Mouse (Mus musculus): ENCODE results near the gene Pmp22. TPM values are rescaled to one million over a fixed set of nuclear protein-coding genes. Genes with fewer than 3 reads are reported as not detected.

Gene Pmp22
- total and polyA plus RNA-seq, 3 experiments = 0.11 TPM; not detected in 2

GRCm38 (mm10) chr11:63138739-63139138 lies 10.0 kb downstream of the Pmp22 start:
- Histone ChIP-seq H3K4me1 (ENCODE audit: insufficient read depth, low read depth, low read length) (no peaks in the 10 kb centered on the region), H3K9me3 (replicated peaks) (peaks cover 20% of the 10 kb centered on the region), H3K27me3 (ENCODE audit: insufficient read depth, low read length) (no peaks in the 10 kb centered on the region), H3K36me3 (replicated peaks) (no peaks in the 10 kb centered on the region), H3K4me3 (ENCODE audit: low read depth, low read length) (no peak overlapping the region)
- TF ChIP-seq TAL1 (conservative IDR thresholded peaks at IDR 0.05; ENCODE audit: low read depth, low read length) = no peak
- no peak for TF ChIP-seq GATA1 (IDR thresholded peaks at IDR 0.05; ENCODE audit: borderline replicate concordance, low read length)
- no peak for TF ChIP-seq POLR2AphosphoS5 (IDR thresholded peaks at IDR 0.05; ENCODE audit: insufficient replicate concordance, low read depth, low read length)
- no peak for DNase-seq (ENCODE audit: low spot score)
- no peak for ATAC-seq (ENCODE audit: extremely low read depth, insufficient number of reproducible peaks, low FRiP score, poor library complexity, severe bottlenecking)

- Histone ChIP-seq H3K36me3 (replicated peaks) (no peaks in the 10 kb centered on the region), H3K27me3 (ENCODE audit: insufficient read depth, low read length) (no peaks in the 10 kb centered on the region), H3K4me3 (ENCODE audit: low read depth, low read length) (no peak overlapping the region), H3K9me3 (replicated peaks) (peaks cover 30% of the 10 kb centered on the region), H3K4me1 (ENCODE audit: insufficient read depth, low read depth, low read length) (no peaks in the 10 kb centered on the region)
- ATAC-seq (ENCODE audit: extremely low read depth, insufficient number of reproducible peaks, low FRiP score, poor library complexity, severe bottlenecking) (no peak), DNase-seq (ENCODE audit: low spot score) (no peak)
- no peak for TF ChIP-seq GATA2 (IDR thresholded peaks at IDR 0.05; ENCODE audit: borderline replicate concordance, low read depth, low read length)
- no peak for TF ChIP-seq CTCF (IDR thresholded peaks at IDR 0.05; ENCODE audit: low read depth, low read length)
- no peak for TF ChIP-seq GATA1 (IDR thresholded peaks at IDR 0.05; ENCODE audit: borderline replicate concordance, low read length)
Measured at GRCm38 (mm10) chr11:63142311-63142710, 13.5 kb downstream of the Pmp22 start.

- no peaks in the 10 kb centered on the region for H3K27me3 ChIP-seq (ENCODE audit: insufficient read depth, low read length)
- no peaks in the 10 kb centered on the region for H3K36me3 ChIP-seq (replicated peaks)
- H3K4me1 ChIP-seq (ENCODE audit: insufficient read depth, low read depth, low read length) = no peaks in the 10 kb centered on the region
- H3K4me3 ChIP-seq (ENCODE audit: low read depth, low read length) = no peak overlapping the region
- H3K9me3 ChIP-seq (replicated peaks) = peaks cover 28% of the 10 kb centered on the region
- TF ChIP-seq POLR2AphosphoS5 (IDR thresholded peaks at IDR 0.05; ENCODE audit: insufficient replicate concordance, low read depth, low read length) = no peak
- TF ChIP-seq TAL1 (conservative IDR thresholded peaks at IDR 0.05; ENCODE audit: low read depth, low read length) = no peak
- TF ChIP-seq GATA2 (IDR thresholded peaks at IDR 0.05; ENCODE audit: borderline replicate concordance, low read depth, low read length) = no peak
- TF ChIP-seq CTCF (IDR thresholded peaks at IDR 0.05; ENCODE audit: low read depth, low read length) = no peak
- TF ChIP-seq GATA1 (IDR thresholded peaks at IDR 0.05; ENCODE audit: borderline replicate concordance, low read length) = no peak
- DNase-seq (ENCODE audit: low spot score) (no peak), ATAC-seq (ENCODE audit: extremely low read depth, insufficient number of reproducible peaks, low FRiP score, poor library complexity, severe bottlenecking) (no peak)
Measured at GRCm38 (mm10) chr11:63142816-63143215, 14.0 kb downstream of the Pmp22 start.

- peaks cover 28% of the 10 kb centered on the region for H3K9me3 ChIP-seq (replicated peaks)
- no peak for TF ChIP-seq TAL1 (conservative IDR thresholded peaks at IDR 0.05; ENCODE audit: low read depth, low read length)
- H3K36me3 ChIP-seq (replicated peaks) = no peaks in the 10 kb centered on the region
- no peak for ATAC-seq (ENCODE audit: extremely low read depth, insufficient number of reproducible peaks, low FRiP score, poor library complexity, severe bottlenecking)
- DNase-seq (ENCODE audit: low spot score) = no peak
- H3K4me1 ChIP-seq (ENCODE audit: insufficient read depth, low read depth, low read length) = no peaks in the 10 kb centered on the region
- no peaks in the 10 kb centered on the region for H3K27me3 ChIP-seq (ENCODE audit: insufficient read depth, low read length)
- H3K4me3 ChIP-seq (ENCODE audit: low read depth, low read length) = no peak overlapping the region
Measured at GRCm38 (mm10) chr11:63143486-63143885, 14.7 kb downstream of the Pmp22 start.

- H3K36me3 ChIP-seq (replicated peaks) = no peaks in the 10 kb centered on the region
Measured at GRCm38 (mm10) chr11:63146601-63147000, 17.8 kb downstream of the Pmp22 start.

GRCm38 (mm10) chr11:63148276-63148675 lies 19.5 kb downstream of the Pmp22 start:
- H3K4me1 ChIP-seq (ENCODE audit: insufficient read depth, low read depth, low read length) = no peaks in the 10 kb centered on the region
- H3K36me3 ChIP-seq (replicated peaks) = no peaks in the 10 kb centered on the region
- no peak overlapping the region for H3K4me3 ChIP-seq (ENCODE audit: low read depth, low read length)
- H3K9me3 ChIP-seq (replicated peaks) = peaks cover 28% of the 10 kb centered on the region
- H3K27me3 ChIP-seq (ENCODE audit: insufficient read depth, low read length) = no peaks in the 10 kb centered on the region
- no peak for ATAC-seq (ENCODE audit: extremely low read depth, insufficient number of reproducible peaks, low FRiP score, poor library complexity, severe bottlenecking)
- TF ChIP-seq GATA2 (IDR thresholded peaks at IDR 0.05; ENCODE audit: borderline replicate concordance, low read depth, low read length) (no peak), CTCF (IDR thresholded peaks at IDR 0.05; ENCODE audit: low read depth, low read length) (no peak)
- no peak for DNase-seq (ENCODE audit: low spot score)

More at GRCm38 (mm10) chr11:63146601-63147000, 17.8 kb downstream of the Pmp22 start:
- ATAC-seq (ENCODE audit: extremely low read depth, insufficient number of reproducible peaks, low FRiP score, poor library complexity, severe bottlenecking) (no peak), DNase-seq (ENCODE audit: low spot score) (no peak)
- H3K4me3 ChIP-seq (ENCODE audit: low read depth, low read length) = no peak overlapping the region
- no peaks in the 10 kb centered on the region for H3K27me3 ChIP-seq (ENCODE audit: insufficient read depth, low read length)
- TF ChIP-seq GATA1 (IDR thresholded peaks at IDR 0.05; ENCODE audit: borderline replicate concordance, low read length) (no peak), POLR2AphosphoS5 (IDR thresholded peaks at IDR 0.05; ENCODE audit: insufficient replicate concordance, low read depth, low read length) (no peak), TAL1 (conservative IDR thresholded peaks at IDR 0.05; ENCODE audit: low read depth, low read length) (no peak), GATA2 (IDR thresholded peaks at IDR 0.05; ENCODE audit: borderline replicate concordance, low read depth, low read length) (no peak)
- H3K4me1 ChIP-seq (ENCODE audit: insufficient read depth, low read depth, low read length) = no peaks in the 10 kb centered on the region
- peaks cover 32% of the 10 kb centered on the region for H3K9me3 ChIP-seq (replicated peaks)

- H3K4me1 ChIP-seq (ENCODE audit: insufficient read depth, low read depth, low read length) = no peaks in the 10 kb centered on the region
Measured at GRCm38 (mm10) chr11:63151857-63152256, 23.1 kb downstream of the Pmp22 start.

More at GRCm38 (mm10) chr11:63151857-63152256, 23.1 kb downstream of the Pmp22 start:
- ATAC-seq (ENCODE audit: extremely low read depth, insufficient number of reproducible peaks, low FRiP score, poor library complexity, severe bottlenecking) = no peak
- no peaks in the 10 kb centered on the region for H3K36me3 ChIP-seq (replicated peaks)
- H3K9me3 ChIP-seq (replicated peaks) = peaks cover 19% of the 10 kb centered on the region
- TF ChIP-seq GATA1 (IDR thresholded peaks at IDR 0.05; ENCODE audit: borderline replicate concordance, low read length) (no peak), TAL1 (conservative IDR thresholded peaks at IDR 0.05; ENCODE audit: low read depth, low read length) (no peak), GATA2 (IDR thresholded peaks at IDR 0.05; ENCODE audit: borderline replicate concordance, low read depth, low read length) (no peak), POLR2AphosphoS5 (IDR thresholded peaks at IDR 0.05; ENCODE audit: insufficient replicate concordance, low read depth, low read length) (no peak), CTCF (IDR thresholded peaks at IDR 0.05; ENCODE audit: low read depth, low read length) (no peak)
- DNase-seq (ENCODE audit: low spot score) = no peak
- H3K27me3 ChIP-seq (ENCODE audit: insufficient read depth, low read length) = no peaks in the 10 kb centered on the region
- no peak overlapping the region for H3K4me3 ChIP-seq (ENCODE audit: low read depth, low read length)

Measured in G1E (cell line).